Mouse (Mus musculus) lung, postnatal 14 days (tissue): ENCODE measurements around the gene Ctdnep1.

Experiments
- DNase-seq: peaks from one replicate; pipeline ENCODE4 v3.0.0; 2021

Ctdnep1 gene

DNA sequence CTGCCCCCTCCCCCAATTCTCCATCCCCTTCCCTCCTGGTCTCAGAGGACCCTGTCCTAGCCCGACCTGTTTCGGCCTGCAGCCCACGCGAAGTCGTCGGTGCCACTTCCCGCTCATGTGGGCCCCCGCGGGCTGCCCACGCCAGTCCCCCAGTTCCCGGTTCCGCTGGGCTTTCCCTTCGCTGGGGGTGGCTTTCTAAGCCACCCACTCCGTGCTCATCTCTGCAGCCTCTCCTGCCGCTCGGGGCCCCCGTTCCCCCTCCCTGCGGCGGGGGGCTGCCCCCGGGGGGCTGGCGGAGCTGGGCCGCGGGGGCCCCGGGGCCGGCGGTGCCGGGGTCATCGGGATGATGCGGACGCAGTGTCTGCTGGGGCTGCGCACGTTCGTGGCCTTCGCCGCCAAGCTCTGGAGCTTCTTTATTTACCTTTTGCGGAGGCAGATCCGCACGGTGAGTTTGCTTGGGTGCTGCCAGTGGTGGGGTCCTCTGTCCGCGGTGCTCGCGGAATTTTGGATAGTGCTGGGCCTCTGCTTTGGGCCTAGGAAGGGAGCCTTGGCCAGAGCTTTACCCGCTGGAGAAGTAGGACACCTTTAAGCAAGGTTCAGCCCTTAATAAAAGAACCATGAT is at the start of gene Ctdnep1:
Ctdnep1 (plus strand) TSS at position 16 of the 622 bp plus-strand sequence.
- no peak for DNase-seq

DNA sequence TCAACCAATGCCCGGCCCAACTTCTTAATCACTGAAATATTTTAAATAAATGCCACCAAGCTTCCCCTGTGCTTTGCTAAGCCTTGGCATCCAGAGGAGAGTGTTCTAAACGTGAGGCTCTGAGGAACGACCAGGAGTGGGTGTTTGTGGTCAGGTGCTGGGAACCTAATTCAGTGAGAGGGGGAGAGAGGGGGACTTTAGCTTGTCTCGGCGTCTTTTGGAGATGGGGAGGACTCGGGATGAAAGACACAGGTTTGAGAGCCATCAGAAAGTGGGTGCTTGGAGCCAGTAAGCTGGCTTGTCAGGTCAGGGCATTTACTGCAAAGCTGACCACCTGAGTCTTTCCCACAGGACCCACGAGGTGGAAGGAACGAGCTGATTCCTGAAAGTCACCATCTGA is 49.2 kb upstream of the Ctdnep1 start:
- no peak for DNase-seq

DNA sequence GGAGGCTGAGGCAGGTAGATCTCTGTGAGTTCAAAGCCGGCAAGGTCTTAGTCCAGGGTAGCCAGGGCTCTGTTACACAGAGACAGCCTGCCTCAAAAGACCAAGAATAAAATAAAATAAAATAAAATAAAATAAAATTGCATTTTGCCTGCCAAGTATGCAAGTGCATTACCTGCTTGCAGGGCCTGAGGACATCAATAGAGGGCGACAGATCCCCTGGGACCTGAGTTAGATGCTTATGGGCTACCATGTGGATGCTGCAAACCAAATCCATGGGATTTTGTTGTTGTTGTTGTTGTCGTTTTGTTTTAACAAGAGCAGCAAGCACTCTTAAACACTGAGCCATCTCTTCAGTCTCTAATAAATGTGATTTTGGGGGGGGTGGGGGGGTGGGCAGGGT is 48.7 kb upstream of the Ctdnep1 start:
- DNase-seq: no peak

DNA sequence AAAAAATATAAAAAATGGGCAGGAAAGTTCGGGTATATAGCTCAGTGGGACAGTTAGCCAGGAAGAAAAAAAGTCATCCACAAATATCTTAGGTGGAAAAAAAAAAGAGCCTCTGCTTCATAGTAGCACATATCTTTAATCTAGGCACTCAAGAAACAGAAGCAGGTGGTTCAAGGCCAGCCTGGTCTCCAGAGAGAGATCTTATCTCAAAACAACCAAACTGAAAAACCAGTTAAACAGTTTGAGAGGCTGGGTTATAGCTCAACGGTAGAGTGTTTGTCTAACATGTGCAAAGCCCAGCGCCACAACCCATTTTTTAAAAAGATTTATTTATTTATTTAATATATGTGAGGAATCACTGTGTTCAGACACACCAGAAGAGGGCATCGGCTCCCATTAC is 47.9 kb upstream of the Ctdnep1 start:
- DNase-seq: no peak

DNA sequence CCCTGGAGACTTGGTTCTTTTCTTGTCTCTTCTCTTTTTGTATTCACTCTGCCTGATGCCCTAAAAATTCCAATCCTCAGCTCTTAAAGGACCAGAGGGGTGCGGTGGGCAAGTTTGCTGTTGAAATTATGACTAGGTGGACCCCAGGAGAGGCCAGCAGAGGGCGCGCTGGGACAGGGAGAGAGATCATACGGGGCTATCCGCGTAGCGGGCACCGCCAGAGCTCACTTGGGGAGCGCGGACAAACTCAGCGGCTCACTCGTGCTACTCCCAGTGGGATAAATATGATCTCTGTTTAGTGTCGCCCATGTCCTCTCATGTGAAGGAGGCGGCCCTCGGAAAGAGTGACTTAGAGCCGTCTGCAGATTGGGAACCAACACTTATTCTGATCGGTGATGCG is 46.8 kb upstream of the Ctdnep1 start:
- DNase-seq: peak; percentile 98

DNA sequence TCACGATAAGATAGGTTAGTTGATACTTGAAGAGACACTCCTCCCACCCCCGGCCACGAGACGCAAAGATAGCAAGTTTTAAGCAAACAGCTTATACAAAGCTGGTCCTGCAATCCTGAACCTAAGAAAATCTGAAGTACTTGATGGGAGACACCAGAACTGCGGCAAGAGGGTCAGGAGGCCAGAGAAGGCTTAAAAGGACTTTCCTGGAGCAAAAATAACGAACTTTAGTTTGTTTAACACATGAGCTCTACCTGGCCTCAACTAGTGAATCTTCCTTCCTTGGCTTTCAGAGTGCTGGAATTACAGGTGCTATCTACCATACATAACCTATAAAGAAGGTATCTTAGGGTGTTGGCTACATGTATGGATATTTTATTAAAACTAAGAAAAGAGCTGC is 46.3 kb upstream of the Ctdnep1 start:
- no peak for DNase-seq

DNA sequence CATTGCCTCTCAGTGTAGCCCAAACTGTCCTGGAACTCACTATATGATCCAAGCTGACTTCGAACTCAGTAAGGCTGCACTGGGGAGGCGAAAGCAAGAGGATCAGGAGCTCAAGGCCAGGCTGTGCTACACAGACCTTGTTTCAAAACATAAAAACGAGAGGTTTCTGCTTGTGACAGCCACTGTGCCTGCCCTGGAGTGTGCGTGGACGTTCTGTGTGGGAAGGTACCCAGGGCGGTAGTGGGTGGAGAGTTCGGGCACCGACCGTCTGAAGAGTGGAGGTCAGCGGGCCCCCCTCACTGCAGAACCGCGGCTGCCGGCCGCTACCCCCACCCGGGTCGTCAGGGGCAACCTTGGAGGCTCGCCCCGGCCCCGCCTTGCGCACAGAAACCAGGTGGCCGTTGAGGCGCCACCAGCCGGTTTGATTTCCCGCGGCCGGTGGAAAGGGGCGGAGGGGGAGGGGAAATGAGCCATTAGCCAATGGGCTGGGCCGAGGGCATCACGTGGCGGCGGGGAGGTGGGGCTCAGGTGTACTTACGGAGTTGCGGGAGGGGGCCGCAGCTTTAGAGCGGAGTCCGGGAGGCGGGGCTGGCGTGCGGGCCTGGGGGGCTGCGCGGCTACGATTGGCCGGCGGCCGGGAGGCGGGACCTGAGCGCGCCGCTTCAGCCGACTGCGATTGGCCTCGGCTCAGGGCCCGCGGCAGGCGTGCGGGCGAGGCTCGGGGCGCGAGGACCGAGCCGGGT is 45.6 kb upstream of the Ctdnep1 start, which contains the start of gene Ybx2:
Ybx2 (plus strand) TSS at position 660 of the 743 bp plus-strand sequence.
- DNase-seq: peak; percentile 86

DNA sequence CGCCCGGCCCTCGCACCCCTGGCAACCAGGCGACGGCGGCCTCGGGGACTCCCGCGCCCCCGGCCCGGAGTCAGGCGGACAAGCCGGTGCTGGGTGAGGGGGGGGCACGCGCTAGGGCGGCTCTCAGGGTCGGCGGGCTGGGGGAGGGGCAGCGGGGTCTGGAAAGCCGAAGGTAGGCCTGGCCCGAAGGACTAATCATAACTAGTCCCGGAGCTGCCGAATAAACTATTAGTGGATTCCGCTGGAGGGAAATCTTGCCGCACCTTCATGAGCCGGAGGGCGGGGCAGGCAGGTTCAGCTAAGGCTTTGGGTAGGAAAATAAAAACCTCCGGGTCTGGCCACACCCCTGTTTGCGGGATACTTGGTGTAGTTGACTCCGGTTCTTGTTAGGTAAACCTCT is 44.8 kb upstream of the Ctdnep1 start:
- DNase-seq: no peak

DNA sequence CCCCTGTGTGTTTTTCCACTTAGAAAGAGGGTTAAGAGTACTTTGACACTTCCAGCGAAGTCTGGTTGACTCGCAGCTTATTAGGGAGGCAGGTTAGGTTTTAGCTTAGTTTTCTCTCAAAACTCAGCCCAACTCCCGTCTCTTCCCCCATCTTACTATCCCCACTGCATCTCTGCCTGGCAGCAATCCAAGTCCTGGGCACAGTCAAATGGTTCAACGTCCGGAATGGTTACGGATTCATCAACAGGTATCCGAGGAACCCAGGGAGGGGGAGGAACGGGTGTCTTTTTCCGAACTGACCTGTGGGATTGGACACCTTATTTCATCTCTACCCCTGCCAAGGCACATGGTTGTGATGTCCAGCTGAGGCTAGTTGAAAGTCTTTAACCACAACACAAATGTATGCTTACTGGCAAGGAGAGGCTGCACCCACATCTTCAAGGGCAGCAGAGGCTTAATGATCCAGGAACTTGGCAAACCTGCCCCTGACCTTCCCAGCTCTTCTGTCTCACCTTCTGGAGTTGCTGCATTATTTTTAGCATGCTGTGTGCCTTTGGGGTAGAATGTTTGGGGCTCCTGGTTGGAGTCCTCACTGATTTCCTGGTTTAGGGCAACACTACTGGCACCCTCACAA is 44.1 kb upstream of the Ctdnep1 start:
- no peak for DNase-seq

DNA sequence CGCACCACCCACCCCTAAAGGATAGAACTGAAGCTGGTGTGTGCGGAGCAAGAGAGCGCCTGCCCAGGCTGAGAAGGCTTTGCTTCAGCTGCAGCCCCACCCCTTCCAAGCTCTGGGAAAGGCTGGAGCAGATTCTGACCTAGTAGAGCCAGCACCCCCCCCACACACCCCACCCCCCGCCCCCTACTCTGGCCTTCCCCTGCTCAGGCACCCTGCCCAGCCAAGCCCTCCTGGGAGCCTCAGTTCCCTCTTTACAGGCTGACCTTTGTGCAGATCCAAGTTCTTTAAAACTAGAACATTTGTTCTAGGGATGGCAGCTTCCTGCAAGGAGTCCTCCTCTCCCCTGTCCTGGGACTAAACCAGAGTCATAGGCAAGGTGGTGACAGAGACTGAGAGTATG is 43.6 kb upstream of the Ctdnep1 start:
- DNase-seq: no peak

DNA sequence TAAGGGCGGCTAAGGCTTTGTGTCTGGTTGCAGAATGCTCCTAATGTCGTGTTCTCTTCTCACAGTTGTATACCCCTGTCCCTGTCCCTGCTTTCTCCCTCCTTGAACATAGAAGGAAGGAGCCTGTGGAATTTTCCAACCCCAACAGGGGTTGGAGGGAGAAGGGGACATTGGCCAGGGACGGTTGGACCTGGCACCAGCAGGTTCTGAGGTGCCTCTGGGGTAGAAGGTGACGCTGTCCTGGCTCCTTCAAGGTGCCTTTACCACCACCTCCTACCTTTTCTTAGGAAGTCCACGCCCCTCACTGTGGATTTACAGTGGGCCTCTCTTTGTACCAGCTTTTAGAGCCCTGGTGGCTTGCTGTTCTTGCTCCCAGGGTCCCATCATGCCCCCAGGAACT is 43.1 kb upstream of the Ctdnep1 start:
- DNase-seq: no peak

DNA sequence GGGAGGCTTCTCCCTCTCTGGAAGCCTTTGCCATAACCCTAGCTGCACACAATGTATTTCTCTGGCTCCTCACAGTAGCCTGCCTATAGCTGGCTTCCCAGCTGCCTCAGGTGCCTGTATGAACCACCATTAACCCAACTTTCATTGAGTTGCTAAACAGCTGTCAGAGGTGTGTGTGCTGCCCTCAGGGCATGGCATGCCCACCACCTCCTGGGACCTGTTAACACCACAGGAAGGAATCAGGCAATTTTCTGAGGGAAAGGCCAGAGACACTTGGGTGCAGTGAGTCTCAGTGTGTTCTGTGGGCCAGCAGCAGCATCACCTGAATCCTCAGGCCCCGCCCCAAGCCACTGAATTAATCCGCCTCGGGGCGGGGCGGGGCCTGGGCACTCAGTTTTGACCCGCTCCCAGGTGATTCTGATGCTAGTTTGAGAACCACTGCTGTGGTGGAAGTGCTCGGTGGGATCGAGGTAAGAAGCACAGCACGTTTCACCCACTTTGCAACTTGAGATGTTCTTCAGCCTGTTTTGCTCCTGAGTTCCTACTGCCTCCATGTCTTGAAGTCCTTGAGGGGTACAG is 42.5 kb upstream of the Ctdnep1 start:
- DNase-seq: no peak

DNA sequence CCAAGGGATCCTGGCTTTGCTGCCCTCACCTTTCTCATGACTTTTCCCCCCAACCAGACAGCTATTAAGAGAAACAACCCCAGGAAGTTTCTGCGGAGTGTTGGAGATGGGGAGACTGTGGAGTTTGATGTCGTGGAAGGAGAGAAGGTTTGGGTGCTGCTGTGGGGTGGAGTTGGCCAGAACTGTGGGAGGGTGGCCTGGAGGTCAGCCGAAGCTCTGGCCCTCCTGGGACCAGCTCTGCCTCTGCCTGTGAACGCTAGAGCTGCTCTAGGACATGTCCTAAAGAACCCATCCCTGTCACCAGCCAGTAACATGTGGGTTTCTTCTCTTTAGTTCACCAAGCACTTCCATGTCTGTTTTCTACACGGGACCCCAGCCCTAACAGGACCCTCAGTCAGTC is 41.8 kb upstream of the Ctdnep1 start:
- DNase-seq: no peak

DNA sequence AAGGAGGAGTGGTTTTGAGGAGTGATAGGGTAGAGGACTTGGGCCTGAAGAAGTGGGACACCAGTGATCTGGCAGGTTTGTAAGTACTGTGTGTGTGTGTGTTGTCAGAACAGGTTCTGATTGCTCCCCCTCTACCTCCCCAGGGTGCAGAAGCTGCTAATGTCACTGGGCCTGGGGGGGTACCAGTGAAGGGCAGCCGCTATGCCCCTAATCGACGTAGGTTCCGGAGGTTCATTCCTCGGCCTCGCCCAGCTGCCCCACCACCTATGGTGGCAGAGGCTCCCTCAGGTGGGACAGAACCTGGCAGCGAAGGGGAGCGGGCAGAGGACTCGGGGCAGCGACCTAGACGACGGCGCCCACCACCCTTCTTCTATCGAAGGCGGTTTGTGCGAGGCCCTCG is 41.2 kb upstream of the Ctdnep1 start:
- no peak for DNase-seq

DNA sequence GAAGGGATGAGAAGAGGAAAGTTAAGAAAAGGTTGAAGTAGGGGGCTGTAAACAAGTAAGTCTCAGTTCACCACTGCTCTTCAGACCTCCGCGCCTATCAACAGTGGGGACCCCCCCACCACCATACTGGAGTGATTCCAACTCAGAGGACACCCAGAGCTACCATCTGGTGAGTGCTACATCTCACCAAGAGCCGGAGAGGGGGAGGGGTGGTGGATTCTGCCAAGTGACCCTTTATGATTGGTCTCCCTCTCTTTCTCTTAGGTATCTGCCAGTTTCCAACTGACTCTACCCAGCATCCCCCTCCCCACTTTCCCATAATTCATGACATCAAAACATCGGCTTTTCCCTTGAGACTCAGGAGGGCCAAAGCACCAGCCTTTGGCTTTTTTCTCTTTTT is 40.0 kb upstream of the Ctdnep1 start:
- no peak for DNase-seq

DNA sequence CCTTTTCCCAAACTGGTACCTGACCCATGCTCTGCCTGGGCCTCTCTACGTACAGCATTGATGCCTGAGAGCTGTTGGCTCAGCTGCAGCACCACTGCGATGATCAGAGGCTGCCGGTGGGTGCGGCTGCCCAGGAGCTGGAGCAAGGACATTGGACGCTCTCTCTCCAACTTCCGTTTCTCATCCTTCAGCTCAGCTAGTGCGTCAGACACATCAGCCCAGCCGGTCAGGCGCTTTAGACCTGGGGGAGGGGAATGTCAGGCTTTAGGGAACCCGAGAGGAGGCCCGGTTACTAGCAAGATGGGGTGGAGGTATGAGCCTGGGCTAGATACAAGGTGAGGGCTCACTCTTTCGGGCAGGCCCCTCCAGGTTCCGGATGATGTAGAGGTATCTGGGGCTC is 35.7 kb upstream of the Ctdnep1 start:
- no peak for DNase-seq

DNA sequence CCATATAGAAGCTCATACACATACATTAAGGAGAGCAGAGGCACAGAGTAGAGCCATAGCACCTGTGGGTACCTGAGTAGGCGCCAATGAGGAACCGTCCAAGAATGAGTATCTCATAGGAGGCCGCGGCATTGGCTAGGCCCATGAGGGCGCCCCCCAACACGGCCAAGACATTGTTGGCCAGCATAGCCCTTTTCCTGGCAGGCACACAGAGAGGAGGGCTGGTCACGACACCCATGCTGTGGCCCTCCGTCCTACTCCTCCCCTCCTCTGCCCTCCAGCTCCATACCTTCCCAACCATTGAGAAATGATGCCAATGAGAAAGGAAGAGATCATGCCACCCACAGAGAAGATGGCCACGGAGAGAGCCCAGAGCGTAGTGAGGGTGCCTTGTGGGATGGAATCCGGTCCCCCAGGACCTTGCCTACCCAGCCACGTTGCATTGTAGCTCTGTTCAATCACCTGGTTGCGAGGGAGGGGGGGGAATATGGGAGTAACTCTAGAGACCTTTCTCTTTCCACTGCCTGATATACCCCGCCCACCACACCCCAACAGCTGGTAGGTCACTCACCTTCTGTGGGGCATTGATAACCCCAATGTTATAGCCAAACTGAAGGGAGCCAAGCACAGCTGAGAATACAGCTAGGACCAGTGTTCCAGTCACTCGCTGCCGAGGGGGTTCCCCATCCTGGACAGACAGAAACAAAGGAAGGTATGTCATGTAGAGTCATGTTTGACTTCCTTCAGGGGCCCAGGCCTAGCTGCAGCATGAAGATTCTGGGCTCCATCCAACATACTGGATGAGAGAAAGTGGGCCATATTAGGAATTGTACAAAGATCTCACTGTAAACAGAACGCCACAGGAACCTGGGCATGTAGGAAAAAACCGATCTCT is 34.7 kb upstream of the Ctdnep1 start:
- DNase-seq: no peak

DNA sequence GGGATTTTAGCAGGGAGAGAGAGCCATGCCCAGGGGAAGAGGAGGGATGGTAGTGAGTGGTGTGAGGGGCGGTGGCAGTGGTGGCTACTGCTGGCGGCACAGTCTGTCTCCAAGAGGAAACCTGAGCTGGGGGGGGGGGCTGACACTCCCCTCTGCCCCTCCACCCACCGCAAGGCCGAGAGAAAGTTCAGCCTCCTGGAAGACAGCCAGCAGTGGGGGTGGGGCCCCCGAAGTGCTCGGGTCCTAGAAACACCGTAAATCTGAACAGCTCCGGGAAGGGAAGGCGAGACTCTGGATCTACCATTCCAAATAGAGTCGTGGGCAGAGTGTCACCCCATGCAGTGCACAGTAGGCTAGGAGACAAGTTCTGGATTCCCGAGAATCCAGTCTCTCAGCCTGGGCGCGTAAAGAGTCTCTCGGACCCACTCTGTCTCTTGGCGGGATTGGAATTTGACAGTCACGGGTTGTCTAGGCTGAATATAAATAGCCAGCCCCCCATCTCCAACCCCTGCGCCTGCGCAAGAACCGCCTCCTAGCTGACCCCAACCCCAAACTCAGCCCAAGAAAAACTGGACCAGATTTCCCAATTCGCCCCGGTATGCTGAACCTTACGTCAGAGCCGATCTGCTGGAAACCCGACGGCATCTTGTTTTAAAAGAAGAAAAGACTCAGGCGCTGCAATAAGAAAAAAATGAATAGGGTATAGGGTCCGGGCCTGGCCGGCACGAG is 33.5 kb upstream of the Ctdnep1 start:
- no peak for DNase-seq

DNA sequence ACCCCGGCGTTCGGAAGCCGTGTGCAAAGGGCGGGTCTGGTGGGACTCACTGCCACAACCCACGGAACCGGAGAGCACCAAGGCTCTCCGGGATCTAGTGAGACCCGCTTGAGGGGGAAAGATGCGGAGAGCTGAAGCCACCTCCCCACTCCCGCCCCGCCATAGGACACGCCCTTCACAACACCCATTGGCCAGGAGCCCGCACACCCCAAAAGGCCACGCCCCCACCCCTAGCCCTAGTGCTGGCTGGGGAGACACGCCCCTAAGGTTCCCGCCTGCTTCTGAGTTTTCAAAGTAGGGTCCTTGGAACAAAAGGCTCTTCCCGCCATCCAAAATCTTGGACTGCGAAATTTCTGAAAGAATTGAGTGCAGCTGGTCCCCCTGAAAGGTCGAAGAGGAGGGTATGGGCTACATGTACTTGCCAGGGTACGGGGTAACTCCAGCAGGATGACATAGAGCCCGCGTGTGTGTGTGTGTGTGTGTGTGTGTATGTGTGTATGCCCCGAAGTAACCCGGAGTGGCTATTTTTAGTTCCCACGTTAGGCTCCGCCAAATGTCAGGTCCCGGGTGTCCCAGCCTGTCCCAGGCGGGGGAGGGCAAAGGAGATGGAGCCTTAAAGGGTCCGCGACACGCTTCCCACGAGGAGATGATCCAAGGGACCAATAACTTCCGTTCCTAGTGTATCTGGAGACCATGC is 32.7 kb upstream of the Ctdnep1 start, which contains the start of gene Slc2a4:
Slc2a4 (minus strand) TSS at position 123 of the 697 bp plus-strand sequence.
- peak; percentile 93 for DNase-seq

DNA sequence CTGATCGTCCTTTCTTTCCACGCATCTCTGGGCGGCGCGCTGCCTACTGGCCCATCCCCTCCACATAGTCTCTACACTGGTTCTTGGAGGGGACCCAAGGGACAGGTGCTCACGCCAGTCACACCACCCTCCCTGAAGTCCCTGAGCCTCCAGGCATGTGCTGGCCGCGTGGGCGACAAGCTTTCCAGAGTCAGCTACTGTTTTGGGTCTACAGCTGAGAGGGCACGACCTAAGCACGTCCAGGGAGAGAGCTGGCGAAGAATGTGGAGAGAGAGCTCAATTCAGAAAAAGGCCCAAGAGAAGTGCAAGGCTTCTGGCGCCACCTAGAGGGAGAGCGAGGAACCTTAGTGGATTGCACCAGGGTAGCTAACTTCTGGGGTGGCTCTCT is 32.2 kb upstream of the Ctdnep1 start:
- DNase-seq: peak; percentile 92

DNA sequence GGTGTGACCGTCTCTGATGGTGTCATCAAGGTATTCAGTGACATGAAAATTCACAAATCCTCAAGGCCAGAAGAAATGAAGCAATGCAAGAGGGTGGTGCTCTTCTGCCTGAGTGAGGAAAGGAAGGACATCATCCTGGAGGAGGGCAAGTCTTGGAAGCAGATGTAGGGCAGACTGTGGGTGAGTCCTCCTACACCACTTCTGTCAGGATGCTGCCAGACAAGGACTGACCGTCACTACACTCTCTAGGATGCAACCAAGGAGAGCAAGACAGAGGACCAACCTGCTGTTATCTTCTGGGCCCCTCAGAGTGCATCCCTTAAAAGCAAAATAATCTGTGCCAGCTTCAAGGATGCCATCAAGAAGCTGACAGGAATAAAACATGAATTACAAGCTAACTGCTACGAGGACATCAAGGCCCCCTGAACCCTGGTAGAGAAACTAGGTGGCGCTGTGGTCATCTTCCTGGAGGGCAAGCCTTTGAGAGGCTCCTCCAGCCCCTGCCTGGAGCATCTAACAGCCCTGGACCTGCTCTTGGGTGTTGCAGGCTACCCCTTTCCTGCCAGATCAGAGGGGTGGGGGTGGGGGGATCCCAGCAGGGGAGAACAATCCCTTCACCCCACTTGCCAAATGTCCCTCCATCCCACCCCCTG is 30.0 kb upstream of the Ctdnep1 start:
- no peak for DNase-seq
